Comparison of ENCODE assay signal across 28 mouse cellular contexts in the genomic region with DNA sequence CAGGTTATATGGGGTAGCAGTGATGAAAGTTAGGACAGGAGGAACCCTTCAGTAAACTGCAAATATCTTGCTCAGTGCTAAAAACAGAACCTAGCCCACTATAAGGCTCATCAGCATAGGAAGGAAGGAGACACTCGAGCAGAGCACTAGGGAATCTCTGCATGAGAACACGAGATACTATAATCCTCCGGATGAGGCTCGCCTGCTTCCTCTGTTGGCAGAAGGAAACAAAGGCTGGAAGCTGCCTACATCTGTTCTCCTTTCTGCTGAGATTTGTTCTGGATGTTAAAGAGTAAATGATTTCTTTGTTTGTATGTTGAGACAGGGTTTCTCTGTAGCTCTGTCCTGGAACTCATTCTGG. TPM values are rescaled to one million over a fixed set of nuclear protein-coding genes. Genes with fewer than 3 reads are reported as not detected.
A peak's percentile ranks its signal among the peaks of the same experiment; 100 is the strongest.
DNase-seq lines count a peak whose midpoint lies in the region; ATAC-seq and TF ChIP-seq lines count a peak whose summit lies in the region.
"Had no signal": no experiment of that assay in that cellular context is flagged by ENCODE, and none has a peak within 500 bp of the region (broad histone marks: within the 10 kb centered on the region; RNA-seq: fewer than 3 reads in every experiment).

No protein-coding gene starts in this region.

- TF ChIP-seq CTCF in stomach, postnatal 0 days (IDR thresholded peaks at IDR 0.05; ENCODE audit: low read depth): no peak
- TF ChIP-seq CTCF in bone marrow macrophage, adult 2 months (IDR thresholded peaks at IDR 0.05; ENCODE audit: low read depth, low read length): no peak

- H3K27me3 ChIP-seq in stomach, embryonic 15.5 days (replicated peaks): no peaks in the 10 kb centered on the region
- H3K27me3 ChIP-seq in stomach, postnatal 0 days (ENCODE audit: control insufficient read depth, insufficient read depth, low read length): no peaks in the 10 kb centered on the region
- H3K27me3 ChIP-seq in forebrain, embryonic 12.5 days: no peaks in the 10 kb centered on the region
- H3K27me3 ChIP-seq: heart, embryonic 12.5 days; hindbrain, embryonic 15.5 days; limb, embryonic 15.5 days; liver, embryonic 15.5 days; midbrain, embryonic 15.5 days had no signal

- no peaks in the 10 kb centered on the region for H3K9me3 ChIP-seq in stomach, embryonic 15.5 days
- no peaks in the 10 kb centered on the region for H3K9me3 ChIP-seq in stomach, postnatal 0 days (ENCODE audit: control insufficient read depth, low read length)
- H3K9me3 ChIP-seq in forebrain, embryonic 12.5 days: no peaks in the 10 kb centered on the region
- H3K9me3 ChIP-seq: heart, embryonic 12.5 days; hindbrain, embryonic 10.5 days; hindbrain, embryonic 15.5 days; limb, embryonic 10.5 days; limb, embryonic 15.5 days; liver, embryonic 15.5 days; midbrain, embryonic 15.5 days had no signal

- ATAC-seq in stomach, embryonic 15.5 days (ENCODE audit: insufficient read depth, low FRiP score, low read depth): no peak
- ATAC-seq in stomach, postnatal 0 days (ENCODE audit: low FRiP score, low TSS enrichment): no peak
- no peak for ATAC-seq in forebrain, embryonic 12.5 days (ENCODE audit: low FRiP score)
- ATAC-seq: forebrain, postnatal 0 days; inflammation-experienced regulatory T-cells, adult 6 months; midbrain, embryonic 15.5 days; Patski had no signal

- peak; percentile 20 for DNase-seq in layer of hippocampus, adult 11-12 months (ENCODE audit: low spot score)
- no peak for DNase-seq in layer of hippocampus, postnatal 36 days
- no peak for DNase-seq in stomach, postnatal 0 days (ENCODE audit: low spot score)
- DNase-seq: adrenal gland, postnatal 25 days; B cell, adult 2 months; cerebellum, adult 2 months; cerebellum, postnatal 14 days; forebrain, postnatal 0 days; gastrocnemius, postnatal 14 days; heart, postnatal 14 days; kidney, adult 11 months; lung, embryonic 14.5 days; lung, postnatal 14 days; spleen, adult 18-20 months; thymus, postnatal 4 days had no signal

- no peak overlapping the region for H3K9ac ChIP-seq in stomach, embryonic 15.5 days
- no peak overlapping the region for H3K9ac ChIP-seq in stomach, postnatal 0 days (ENCODE audit: low read length)
- no peak overlapping the region for H3K9ac ChIP-seq in forebrain, embryonic 12.5 days
- H3K9ac ChIP-seq: forebrain, postnatal 0 days; heart, embryonic 12.5 days; hindbrain, embryonic 15.5 days; limb, embryonic 15.5 days; liver, embryonic 15.5 days; lung, embryonic 14.5 days; midbrain, embryonic 15.5 days had no signal

- no peak overlapping the region for H3K4me3 ChIP-seq in stomach, embryonic 15.5 days (replicated peaks)
- H3K4me3 ChIP-seq in stomach, postnatal 0 days (ENCODE audit: low read depth, low read length): no peak overlapping the region
- no peak overlapping the region for H3K4me3 ChIP-seq in bone marrow macrophage, adult 2 months (ENCODE audit: insufficient read depth, low read length)
- H3K4me3 ChIP-seq in forebrain, embryonic 12.5 days (replicated peaks): no peak overlapping the region
- H3K4me3 ChIP-seq: erythroblast, embryonic 14.5 days; heart, embryonic 12.5 days; hindbrain, embryonic 10.5 days; hindbrain, embryonic 15.5 days; limb, embryonic 10.5 days; limb, embryonic 15.5 days; liver, embryonic 15.5 days; midbrain, embryonic 15.5 days had no signal

- no peak for TF ChIP-seq EP300 in stomach, postnatal 0 days (optimal IDR thresholded peaks at IDR 0.05)

- no peaks in the 10 kb centered on the region for H3K36me3 ChIP-seq in stomach, embryonic 15.5 days
- no peaks in the 10 kb centered on the region for H3K36me3 ChIP-seq in stomach, postnatal 0 days (ENCODE audit: control insufficient read depth, insufficient read depth, low read length)
- no peaks in the 10 kb centered on the region for H3K36me3 ChIP-seq in forebrain, embryonic 12.5 days (replicated peaks)
- H3K36me3 ChIP-seq: heart, embryonic 12.5 days; hindbrain, embryonic 10.5 days; hindbrain, embryonic 15.5 days; limb, embryonic 10.5 days; limb, embryonic 15.5 days; liver, embryonic 15.5 days; midbrain, embryonic 15.5 days had no signal

- whole genome bisulfite sequencing in stomach, embryonic 15.5 days: 60% methylated on average over 4 of the region's 4 CpGs
- WGBS in stomach, postnatal 0 days: 60% methylated on average over 4 of the region's 4 CpGs
- WGBS in forebrain, embryonic 12.5 days: 79% methylated on average over 4 of the region's 4 CpGs

- no peak overlapping the region for H3K4me2 ChIP-seq in stomach, embryonic 15.5 days
- no peak overlapping the region for H3K4me2 ChIP-seq in stomach, postnatal 0 days (replicated peaks; ENCODE audit: low read depth)
- H3K4me2 ChIP-seq in forebrain, embryonic 12.5 days: no peak overlapping the region
- H3K4me2 ChIP-seq: heart, embryonic 12.5 days; hindbrain, embryonic 15.5 days; limb, embryonic 15.5 days; liver, embryonic 15.5 days; lung, embryonic 14.5 days; midbrain, embryonic 15.5 days had no signal

- peak overlapping the region; percentile 51; the same call in 1 of the 2 replicates for H3K27ac ChIP-seq in stomach, embryonic 15.5 days
- H3K27ac ChIP-seq in stomach, postnatal 0 days (replicated peaks): no peak overlapping the region
- 0 out of 2 replicates have a peak overlapping the region, but pooled peaks have one; percentile 9 for H3K27ac ChIP-seq in bone marrow macrophage, adult 2 months (ENCODE audit: insufficient read depth, low read depth, low read length)
- no peak overlapping the region for H3K27ac ChIP-seq in forebrain, embryonic 12.5 days
- H3K27ac ChIP-seq: hindbrain, embryonic 10.5 days; hindbrain, embryonic 15.5 days; limb, embryonic 10.5 days; limb, embryonic 15.5 days; liver, embryonic 15.5 days; midbrain, embryonic 15.5 days had no signal

- H3K4me1 ChIP-seq in stomach, embryonic 15.5 days: no peaks in the 10 kb centered on the region
- no peaks in the 10 kb centered on the region for H3K4me1 ChIP-seq in stomach, postnatal 0 days (replicated peaks; ENCODE audit: control insufficient read depth, insufficient read depth)
- peaks cover 27% of the 10 kb centered on the region for H3K4me1 ChIP-seq in bone marrow macrophage, adult 2 months (ENCODE audit: control insufficient read depth, insufficient read depth, low read length)
- no peaks in the 10 kb centered on the region; the same call in 1 of the 2 replicates for H3K4me1 ChIP-seq in forebrain, embryonic 12.5 days
- H3K4me1 ChIP-seq: heart, embryonic 12.5 days; hindbrain, embryonic 15.5 days; midbrain, embryonic 15.5 days had no signal

- TF ChIP-seq POLR2A in bone marrow macrophage, adult 2 months (IDR thresholded peaks at IDR 0.05; ENCODE audit: borderline replicate concordance, low read depth, low read length): no peak

RNA-seq across cellular contexts. Expression of a gene that starts 7.5 kb away (rescaled TPM):
- 10 to 100 TPM; 47.9 to 54.6 TPM for total RNA-seq in layer of hippocampus, postnatal 36 days (2021)
- polyA plus RNA-seq in stomach, embryonic 15.5 days (2015; fragmentation: Nextera tagmentation; extraction: Ambion mirVana): 21.1 and 21.7 TPM in 2 replicates
- polyA plus RNA-seq in stomach, postnatal 0 days (2015; fragmentation: Nextera tagmentation; extraction: Ambion mirVana): 10.0 and 10.2 TPM in 2 replicates
- 47.7 and 51.5 TPM in 2 replicates for polyA plus RNA-seq in bone marrow macrophage, adult 2 months (2012; ENCODE audit: insufficient read depth, insufficient read length, missing spikeins)
- 27.6 and 30.0 TPM in 2 replicates for polyA plus RNA-seq in forebrain, embryonic 12.5 days (2016; fragmentation: Nextera tagmentation; extraction: Ambion mirVana)

RNA-seq across cellular contexts. Expression of a gene that starts 18.4 kb away (rescaled TPM):
- total RNA-seq in layer of hippocampus, postnatal 36 days (2021): 1 to 10 TPM; 1.5 to 1.9 TPM
- polyA plus RNA-seq in stomach, embryonic 15.5 days (2015; fragmentation: Nextera tagmentation; extraction: Ambion mirVana): 1.0 and 1.1 TPM in 2 replicates
- 0.36 and 0.46 TPM in 2 replicates for polyA plus RNA-seq in stomach, postnatal 0 days (2015; fragmentation: Nextera tagmentation; extraction: Ambion mirVana)
- 1.6 and 2.1 TPM in 2 replicates for polyA plus RNA-seq in bone marrow macrophage, adult 2 months (2012; ENCODE audit: insufficient read depth, insufficient read length, missing spikeins)
- 1.4 and 2.3 TPM in 2 replicates for polyA plus RNA-seq in forebrain, embryonic 12.5 days (2016; fragmentation: Nextera tagmentation; extraction: Ambion mirVana)
- polyA plus RNA-seq: erythroblast, embryonic 14.5 days had no signal

RNA-seq across cellular contexts. Expression of a gene that starts 38.2 kb away (rescaled TPM):
- total RNA-seq in layer of hippocampus, postnatal 36 days (2021): 100 to 1,000 TPM; 105 to 106 TPM
- 225 and 238 TPM in 2 replicates for polyA plus RNA-seq in stomach, embryonic 15.5 days (2015; fragmentation: Nextera tagmentation; extraction: Ambion mirVana)
- polyA plus RNA-seq in stomach, postnatal 0 days (2015; fragmentation: Nextera tagmentation; extraction: Ambion mirVana): 190 and 202 TPM in 2 replicates
- polyA plus RNA-seq in bone marrow macrophage, adult 2 months (2012; ENCODE audit: insufficient read depth, insufficient read length, missing spikeins): 54.8 and 59.1 TPM in 2 replicates
- 169 and 182 TPM in 2 replicates for polyA plus RNA-seq in forebrain, embryonic 12.5 days (2016; fragmentation: Nextera tagmentation; extraction: Ambion mirVana)

Comparison
In these comparisons a context has a peak if more than half of its experiments do, and no peak if none do; other contexts are left out.
1. H3K27ac ChIP-seq: peak in stomach, embryonic 15.5 days (single experiment) and bone marrow macrophage, adult 2 months (single experiment); none in stomach, postnatal 0 days (single experiment) and forebrain, embryonic 12.5 days (single experiment).